Mouse (Mus musculus): ENCODE measurements around the gene Neurod4. TPM values are rescaled to one million over a fixed set of nuclear protein-coding genes. Genes with fewer than 3 reads are reported as not detected.
"Not testable (repeated sequence)": the region's sequence is repeated elsewhere in the genome, so short reads cannot be mapped to it uniquely, and the experiment has no call there.

The Neurod4 gene
- under 1 TPM; 0.62 to 0.69 TPM for total RNA-seq (2021)
- long read RNA-seq = 0 reads

GRCm38 (mm10) chr10:130280066-130280465, at the start of gene Neurod4:
Gene Neurod4, minus strand, starts transcription at chr10:130280240.
- no peak for DNase-seq (ENCODE audit: low spot score in 2 of 2)

- DNase-seq (ENCODE audit: low spot score in 2 of 2) = no peak
Observed at GRCm38 (mm10) chr10:130324243-130324642, 44.2 kb upstream of the Neurod4 start.

GRCm38 (mm10) chr10:130322637-130323036, 42.6 kb upstream of the Neurod4 start, which contains the start of gene Tespa1:
Gene Tespa1, plus strand, starts transcription at chr10:130322870.
- DNase-seq (ENCODE audit: low spot score in 2 of 2) = no peak

- no peak for DNase-seq (ENCODE audit: low spot score in 2 of 2)
Observed at GRCm38 (mm10) chr10:130322062-130322461, 42.0 kb upstream of the Neurod4 start.

- no peak for DNase-seq (ENCODE audit: low spot score in 2 of 2)
Observed at GRCm38 (mm10) chr10:130320715-130321114, 40.7 kb upstream of the Neurod4 start.

- DNase-seq (ENCODE audit: low spot score in 2 of 2) = no peak
Observed at GRCm38 (mm10) chr10:130318720-130319119, 38.7 kb upstream of the Neurod4 start.

DNA sequence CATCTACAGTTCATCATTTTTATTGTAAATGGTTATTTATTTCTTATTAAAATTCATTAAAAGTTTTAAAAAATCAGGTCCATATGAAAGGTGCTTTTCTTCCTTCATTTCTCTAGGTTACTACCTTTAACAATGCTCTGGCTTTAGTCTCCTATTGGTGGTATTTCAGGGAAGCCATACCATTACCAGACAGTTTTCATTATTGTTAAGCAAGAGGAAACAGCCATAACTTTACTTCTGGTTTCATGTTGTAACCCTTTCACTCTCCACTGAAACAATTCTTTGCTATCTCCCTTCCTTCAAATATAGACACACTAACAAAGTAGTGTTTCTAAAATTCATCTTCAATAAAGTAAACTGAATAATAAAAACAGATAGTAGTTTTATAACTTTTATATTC, 35.8 kb upstream of the Neurod4 start:
- DNase-seq (ENCODE audit: low spot score in 2 of 2) = no peak

DNA sequence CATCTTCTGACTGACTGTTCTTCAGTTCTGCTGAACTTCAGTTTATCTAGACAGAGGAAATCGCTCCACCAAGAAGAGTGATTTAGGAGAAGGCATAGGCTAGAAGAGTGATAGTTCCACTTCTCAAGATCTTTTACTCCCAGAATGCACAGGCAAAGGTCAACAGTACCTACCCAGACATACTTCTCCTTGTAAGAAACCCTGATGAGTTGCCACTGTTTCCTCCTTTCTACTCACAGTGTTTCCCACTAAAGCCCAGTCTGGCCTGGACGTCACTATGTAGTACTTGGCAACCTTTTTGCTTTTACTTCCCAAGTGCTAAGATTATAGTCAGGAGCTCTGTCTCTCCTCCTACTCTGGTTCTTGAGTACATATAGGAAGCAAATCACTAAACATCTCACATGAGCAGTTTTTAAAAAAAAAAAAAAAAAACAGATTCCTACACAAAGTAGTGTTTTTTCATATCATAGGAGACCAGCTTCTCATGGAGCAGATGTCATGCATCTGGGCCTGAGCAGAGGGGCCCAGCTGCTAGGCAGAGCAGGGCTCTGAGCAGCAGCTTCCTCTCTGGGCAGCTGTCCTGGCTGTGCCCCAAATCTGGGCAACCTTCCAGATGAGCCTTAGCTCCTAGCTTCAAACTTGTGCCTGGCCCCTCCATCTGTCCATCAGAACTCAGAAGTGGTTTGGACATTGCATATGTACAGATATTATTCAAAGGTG, 34.2 kb upstream of the Neurod4 start:
- DNase-seq (ENCODE audit: low spot score in 2 of 2) = peak; percentile 9 to 17

DNA sequence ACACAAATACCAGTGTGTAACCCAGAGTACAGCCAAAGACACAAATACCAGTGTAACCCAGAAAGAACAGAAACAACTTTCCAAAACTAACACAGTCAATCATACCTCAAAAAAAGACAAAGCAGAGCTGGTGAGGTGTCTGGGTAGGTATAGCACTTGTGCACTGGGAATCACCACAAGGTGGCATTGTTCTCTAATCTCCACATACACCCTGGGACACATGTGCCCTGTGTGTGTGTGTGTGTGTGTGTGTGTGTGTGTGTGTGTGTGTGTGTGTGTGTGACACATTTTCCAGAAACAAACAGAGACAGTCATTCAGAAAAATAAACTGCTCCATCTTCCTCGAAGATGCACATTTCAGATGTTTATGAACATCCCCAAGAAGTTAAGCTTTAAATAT, 33.5 kb upstream of the Neurod4 start:
- no peak for DNase-seq (ENCODE audit: low spot score in 2 of 2)

- no peak for DNase-seq (ENCODE audit: low spot score in 2 of 2)
Observed at GRCm38 (mm10) chr10:130311534-130312227, 31.6 kb upstream of the Neurod4 start.

DNA sequence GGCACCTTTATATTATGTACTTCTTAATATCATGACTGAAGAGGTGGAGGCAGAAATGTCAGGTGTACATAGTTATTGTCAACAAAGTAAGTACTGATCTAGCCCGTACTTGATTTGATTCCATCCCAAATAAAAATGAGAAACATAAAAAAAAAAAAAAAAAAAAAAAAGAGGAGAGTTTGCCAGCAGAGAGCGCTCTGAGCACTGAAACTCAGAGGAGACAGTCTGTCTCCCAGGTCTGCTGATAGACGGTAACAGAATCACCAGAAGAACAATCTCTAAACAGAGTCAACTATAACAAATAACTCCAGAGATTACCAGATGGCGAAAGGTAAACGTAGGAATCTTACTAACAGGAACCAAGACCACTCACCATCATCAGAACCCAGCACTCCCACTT, 24.1 kb upstream of the Neurod4 start:
- DNase-seq (ENCODE audit: low spot score in 2 of 2) = not testable (repeated sequence)

GRCm38 (mm10) chr10:130298748-130299147, 18.7 kb upstream of the Neurod4 start:
- DNase-seq (ENCODE audit: low spot score in 2 of 2) = peak; percentile 32 to 39

- no peak for DNase-seq (ENCODE audit: low spot score in 2 of 2)
Observed at GRCm38 (mm10) chr10:130293741-130294408, 13.8 kb upstream of the Neurod4 start.

DNA sequence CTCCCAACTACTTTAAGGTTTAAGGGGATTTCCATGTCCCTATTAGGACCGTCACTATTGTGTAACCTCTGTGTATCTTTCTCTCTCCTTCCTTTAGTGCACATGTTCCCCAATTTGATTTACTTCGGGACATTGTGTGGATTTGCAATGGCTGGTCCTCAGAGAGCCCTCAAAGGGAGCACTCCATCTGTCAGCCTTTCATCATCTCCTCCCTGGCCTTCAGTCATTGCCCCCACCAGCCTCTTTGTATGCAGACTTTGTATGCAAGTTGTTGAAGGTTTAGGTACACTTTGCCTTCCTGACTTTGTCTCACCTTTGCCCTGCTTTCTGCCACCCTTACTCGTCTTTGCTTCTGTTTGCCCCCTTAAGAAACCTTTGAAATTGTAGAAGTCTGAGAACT, 8.0 kb upstream of the Neurod4 start:
- no peak for DNase-seq (ENCODE audit: low spot score in 2 of 2)

GRCm38 (mm10) chr10:130287201-130287600, 7.2 kb upstream of the Neurod4 start:
- DNase-seq (ENCODE audit: low spot score in 2 of 2) = no peak

GRCm38 (mm10) chr10:130281982-130282449, 2.0 kb upstream of the Neurod4 start:
- DNase-seq (ENCODE audit: low spot score in 2 of 2) = no peak

DNA sequence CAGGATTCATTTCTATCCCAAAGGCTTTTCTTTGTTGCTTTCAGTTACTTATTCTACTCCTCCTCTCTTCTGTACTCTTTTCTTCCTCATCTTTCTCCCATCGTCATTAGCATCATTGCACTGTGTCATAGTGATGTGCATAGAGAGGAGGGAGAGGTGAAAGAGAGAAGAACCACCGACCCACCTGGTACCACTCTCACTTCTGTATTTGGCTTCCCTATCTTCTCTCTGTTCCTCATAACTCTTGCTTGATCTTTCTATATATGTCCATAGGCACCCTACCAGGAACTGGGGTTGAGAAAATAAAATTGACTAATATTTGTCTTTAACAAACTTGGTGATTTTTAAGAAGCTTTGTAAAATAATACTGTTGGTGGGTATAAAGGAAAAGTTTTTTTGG, 3.5 kb downstream of the Neurod4 start:
- DNase-seq (ENCODE audit: low spot score in 2 of 2) = no peak

GRCm38 (mm10) chr10:130275759-130276158, 4.3 kb downstream of the Neurod4 start:
- no peak for DNase-seq (ENCODE audit: low spot score in 2 of 2)

- DNase-seq (ENCODE audit: low spot score in 2 of 2) = peak; percentile 59 to 71
Observed at GRCm38 (mm10) chr10:130263203-130263602, 16.8 kb downstream of the Neurod4 start.

DNA sequence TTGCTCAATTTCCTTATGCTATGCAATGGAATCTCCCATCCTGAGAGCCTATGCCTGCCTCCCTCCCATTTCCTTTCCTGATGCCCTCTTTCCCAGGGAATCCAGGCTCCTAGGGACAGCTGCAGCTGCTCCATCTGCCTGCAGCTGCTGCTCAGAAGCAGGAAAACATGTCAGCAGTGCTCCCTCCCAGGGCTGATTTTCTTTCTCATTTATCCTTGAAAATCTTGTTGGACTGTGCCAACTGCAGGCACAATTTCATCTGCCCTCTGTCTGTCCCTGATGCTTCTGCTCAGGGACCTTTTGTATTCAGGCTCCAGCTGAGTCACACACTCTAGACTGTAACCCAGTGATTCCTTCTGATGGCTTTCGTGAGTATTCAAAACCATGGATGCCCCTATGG, 20.6 kb downstream of the Neurod4 start:
- no peak for DNase-seq (ENCODE audit: low spot score in 2 of 2)

DNA sequence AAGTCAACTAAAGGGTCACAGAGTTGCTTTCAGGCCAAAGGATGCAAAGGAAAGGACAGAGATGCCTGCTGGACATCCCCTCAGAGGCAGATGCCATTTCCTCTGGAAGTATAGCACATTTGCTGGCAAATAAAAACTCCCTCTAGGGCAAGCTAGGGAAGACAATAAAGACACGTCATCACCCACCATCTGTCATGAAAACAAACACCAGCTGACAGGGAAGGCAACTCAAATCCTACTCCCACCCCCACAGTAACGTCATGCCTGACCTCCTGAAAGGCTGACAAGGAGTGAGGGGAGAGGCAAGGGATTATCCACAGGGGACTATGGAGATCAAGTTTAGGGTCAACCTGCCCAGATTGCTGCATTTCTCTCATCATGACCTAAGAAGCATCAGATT, 35.8 kb downstream of the Neurod4 start:
- DNase-seq (ENCODE audit: low spot score in 2 of 2) = peak in 1 of 2 experiments; percentile 21
